ENCODE assay signal across 7 mouse cellular contexts in genomic region chr2:49744251-49745093, GRCm38 (mm10). TPM values are rescaled to one million over a fixed set of nuclear protein-coding genes. Genes with fewer than 3 reads are reported as not detected.
DNase-seq lines count a peak whose midpoint lies in the region; ATAC-seq and TF ChIP-seq lines count a peak whose summit lies in the region.

No protein-coding gene starts in this region.

- peaks cover 38% of the 10 kb centered on the region for H3K4me1 ChIP-seq in neural tube, embryonic 12.5 days

- 0 out of 2 replicates have a peak overlapping the region, but pooled peaks have one; percentile 1 for H3K4me2 ChIP-seq in neural tube, embryonic 12.5 days (replicated peaks)

- DNase-seq in layer of hippocampus, adult 2 months (ENCODE audit: low spot score in 2 of 2) = no peak
- DNase-seq in layer of hippocampus, postnatal 10 days (ENCODE audit: low spot score in 2 of 2) = no peak
- DNase-seq in adrenal gland, postnatal 10 days = peak; percentile 40
- DNase-seq in fibroblast of lung, adult 2 months (ENCODE audit: low read depth) = peak; percentile 57
- DNase-seq in ovary, adult 18-20 months (ENCODE audit: low spot score) = no peak

- 0 out of 2 replicates have a peak, but pooled peaks have one; percentile 22 for ATAC-seq in neural tube, embryonic 12.5 days (ENCODE audit: low FRiP score, low read depth)
- ATAC-seq in cerebellum, adult (ENCODE audit: insufficient number of reproducible peaks, low FRiP score, low TSS enrichment) = no peak

- H3K4me3 ChIP-seq in layer of hippocampus, adult 2 months = no peak overlapping the region
- H3K4me3 ChIP-seq in neural tube, embryonic 12.5 days = no peak overlapping the region

- TF ChIP-seq CTCF in layer of hippocampus, adult 2 months (conservative IDR thresholded peaks at IDR 0.05) = no peak

- WGBS in neural tube, embryonic 12.5 days = 35% methylated on average over 11 of the region's 11 CpGs

- no peaks in the 10 kb centered on the region for H3K9me3 ChIP-seq in neural tube, embryonic 12.5 days

- no peaks in the 10 kb centered on the region for H3K27me3 ChIP-seq in neural tube, embryonic 12.5 days (replicated peaks)

- H3K27ac ChIP-seq in layer of hippocampus, adult 2 months = peak overlapping the region; percentile 80; the same call in 1 of the 2 replicates
- no peak overlapping the region for H3K27ac ChIP-seq in neural tube, embryonic 12.5 days

- H3K9ac ChIP-seq in neural tube, embryonic 12.5 days = no peak overlapping the region

- peaks cover 52% of the 10 kb centered on the region for H3K36me3 ChIP-seq in neural tube, embryonic 12.5 days

RNA-seq across cellular contexts. Expression of gene Lypd6b, which starts 43.0 kb away (rescaled TPM):
- 1 to 10 TPM; 3.9 to 4.0 TPM for total RNA-seq in layer of hippocampus, adult 2 months (2021)
- total RNA-seq in layer of hippocampus, postnatal 10 days (2021) = 1 to 10 TPM; 8.0 to 8.4 TPM
- under 1 TPM in 1 of 2 experiments, not detected in 1; 0.24 TPM for total RNA-seq in adrenal gland, postnatal 10 days (2021)
- polyA plus RNA-seq in neural tube, embryonic 12.5 days (2016; fragmentation: Nextera tagmentation; extraction: Ambion mirVana) = 2.6 and 3.1 TPM in 2 replicates

Comparison
In these comparisons a context has a peak if more than half of its experiments do, and no peak if none do; other contexts are left out.
1. DNase-seq: peak in adrenal gland, postnatal 10 days (single experiment) and fibroblast of lung, adult 2 months (single experiment); none in layer of hippocampus, adult 2 months (0 of 2), layer of hippocampus, postnatal 10 days (0 of 2) and ovary, adult 18-20 months (single experiment).